ENCODE assay signal across 8 mouse cellular contexts in the genomic region with DNA sequence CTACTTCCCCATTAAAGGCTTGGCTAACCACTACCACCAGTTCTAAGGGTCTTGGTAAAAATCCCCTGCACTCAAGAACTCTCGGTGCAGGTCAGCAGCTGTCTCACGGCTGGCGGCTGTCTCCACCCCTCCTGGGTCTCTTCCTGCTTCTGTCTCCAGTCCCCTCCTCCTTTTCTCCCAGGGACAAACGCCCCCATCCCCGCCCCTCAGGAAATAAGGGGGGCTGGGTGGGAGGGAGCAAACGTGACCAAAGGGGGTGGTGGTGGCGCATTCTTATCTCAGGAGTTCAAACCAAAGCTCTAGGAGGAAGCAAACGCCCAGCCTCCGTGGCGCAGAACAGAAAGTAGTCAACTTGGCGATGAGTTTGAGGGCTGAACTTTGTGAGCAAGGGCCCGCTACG. TPM values are rescaled to one million over a fixed set of nuclear protein-coding genes. Genes with fewer than 3 reads are reported as not detected.
DNase-seq lines count a peak whose midpoint lies in the region; ATAC-seq and TF ChIP-seq lines count a peak whose summit lies in the region.

No protein-coding gene starts in this region.

- peak; percentile 42 for DNase-seq in gastrocnemius, adult 18-20 months (ENCODE audit: low spot score)
- no peak for DNase-seq in gastrocnemius, postnatal 10 days
- DNase-seq in embryo, embryonic 10.5 days (ENCODE audit: low spot score): peak; percentile 82
- DNase-seq in lung, postnatal 25 days (ENCODE audit: low spot score): peak; percentile 87
- DNase-seq in spleen, adult 2 months (ENCODE audit: low read depth in 1 of 2, low spot score in 2 of 2): peak; percentile 73 to 77
- no peak for DNase-seq in layer of hippocampus, adult 11-12 months (ENCODE audit: low spot score)

- peak overlapping the region; percentile 83 for H3K9ac ChIP-seq in heart, embryonic 11.5 days (ENCODE audit: low read depth, low read length)
- H3K9ac ChIP-seq in kidney, embryonic 14.5 days (ENCODE audit: low read depth, low read length): peak overlapping the region; percentile 76; the same call in 1 of the 2 replicates

- H3K36me3 ChIP-seq in heart, embryonic 11.5 days (ENCODE audit: control insufficient read depth, insufficient read depth, low read length): no peaks in the 10 kb centered on the region
- no peaks in the 10 kb centered on the region for H3K36me3 ChIP-seq in kidney, embryonic 14.5 days (ENCODE audit: control insufficient read depth, insufficient read depth, low read length)
- no peaks in the 10 kb centered on the region for H3K36me3 ChIP-seq in spleen, adult 2 months (ENCODE audit: control insufficient read depth, insufficient read depth, low read length)

- H3K27ac ChIP-seq in heart, embryonic 11.5 days (ENCODE audit: low read depth, low read length): peak overlapping the region; percentile 89
- H3K27ac ChIP-seq in kidney, embryonic 14.5 days (ENCODE audit: low read depth, low read length): peak overlapping the region; percentile 94
- H3K27ac ChIP-seq in spleen, adult 2 months (ENCODE audit: insufficient read depth, low read length): peak overlapping the region; percentile 82

- H3K4me2 ChIP-seq in heart, embryonic 11.5 days: peak overlapping the region; percentile 98
- peak overlapping the region; percentile 88 for H3K4me2 ChIP-seq in kidney, embryonic 14.5 days (replicated peaks; ENCODE audit: low read depth, low read length)

- TF ChIP-seq CTCF in spleen, adult 2 months (IDR thresholded peaks at IDR 0.05; ENCODE audit: extremely low read depth, insufficient read depth, insufficient read length, insufficient replicate concordance): no peak

- TF ChIP-seq POLR2A in spleen, adult 2 months (IDR thresholded peaks at IDR 0.05; ENCODE audit: low read depth, low read length): peak; percentile 46; the same call in 1 of the 2 replicates

- H3K27me3 ChIP-seq in heart, embryonic 11.5 days (ENCODE audit: control insufficient read depth, insufficient read depth, low read length): peaks cover 15% of the 10 kb centered on the region
- H3K27me3 ChIP-seq in kidney, embryonic 14.5 days (ENCODE audit: control insufficient read depth, insufficient read depth, low read length): no peaks in the 10 kb centered on the region; the same call in 1 of the 2 replicates
- H3K27me3 ChIP-seq in spleen, adult 2 months (ENCODE audit: control insufficient read depth, insufficient read depth, low read length): no peaks in the 10 kb centered on the region

- peaks cover 16% of the 10 kb centered on the region for H3K4me1 ChIP-seq in heart, embryonic 11.5 days (ENCODE audit: control insufficient read depth, insufficient read depth, low read length)
- H3K4me1 ChIP-seq in kidney, embryonic 14.5 days (ENCODE audit: control insufficient read depth, insufficient read depth, low read length): peaks cover 36% of the 10 kb centered on the region; the same call in 1 of the 2 replicates
- H3K4me1 ChIP-seq in spleen, adult 2 months (ENCODE audit: control insufficient read depth, insufficient read depth, insufficient read length): peaks cover 35% of the 10 kb centered on the region

- ATAC-seq in heart, embryonic 11.5 days (replicated peaks; ENCODE audit: insufficient number of reproducible peaks, low FRiP score, low TSS enrichment): peak; percentile 40; the same call in 1 of the 2 replicates
- ATAC-seq in kidney, embryonic 14.5 days (ENCODE audit: low FRiP score, low TSS enrichment): peak; percentile 62

- 0% methylated on average over 13 of the region's 13 CpGs for WGBS in heart, embryonic 11.5 days (ENCODE audit: insufficient replicate concordance)
- under 1% methylated on average over 13 of the region's 13 CpGs for WGBS in kidney, embryonic 14.5 days
- under 1% methylated on average over 13 of the region's 13 CpGs for WGBS in spleen, adult 2 months

- peak overlapping the region; percentile 59 for H3K4me3 ChIP-seq in heart, embryonic 11.5 days (ENCODE audit: low read depth, low read length)
- H3K4me3 ChIP-seq in kidney, embryonic 14.5 days (ENCODE audit: low read length): peak overlapping the region; percentile 55
- peak overlapping the region; percentile 66; the same call in 1 of the 2 replicates for H3K4me3 ChIP-seq in spleen, adult 2 months (ENCODE audit: extremely low read depth, insufficient read depth, insufficient read length)

- H3K9me3 ChIP-seq in heart, embryonic 11.5 days (replicated peaks; ENCODE audit: control insufficient read depth, low read length): no peaks in the 10 kb centered on the region
- no peaks in the 10 kb centered on the region for H3K9me3 ChIP-seq in kidney, embryonic 14.5 days (ENCODE audit: control insufficient read depth, low read length)

RNA-seq across cellular contexts. Expression of a gene that starts 0.9 kb away (rescaled TPM):
- 1 to 10 TPM; 1.4 to 2.2 TPM for total RNA-seq in gastrocnemius, adult 18-20 months (2021)
- 1 to 10 TPM; 6.3 to 7.2 TPM for total RNA-seq in gastrocnemius, postnatal 10 days (2021)
- 2.1 and 2.2 TPM in 2 replicates for polyA plus RNA-seq in heart, embryonic 11.5 days (2014; fragmentation: Nextera tagmentation; extraction: Ambion mirVana)
- polyA plus RNA-seq in kidney, embryonic 14.5 days (2014; fragmentation: Nextera tagmentation; extraction: Ambion mirVana): 5.3 and 9.9 TPM in 2 replicates
- polyA plus RNA-seq in spleen, adult 2 months (2012; rRNA removed): 50.9 and 61.4 TPM in 2 replicates

RNA-seq across cellular contexts. Expression of a gene that starts 27.4 kb away (rescaled TPM):
- 10 to 100 TPM; 18.0 to 20.0 TPM for total RNA-seq in gastrocnemius, adult 18-20 months (2021)
- 10 to 100 TPM; 26.5 to 30.5 TPM for total RNA-seq in gastrocnemius, postnatal 10 days (2021)
- 11.0 and 11.4 TPM in 2 replicates for polyA plus RNA-seq in heart, embryonic 11.5 days (2014; fragmentation: Nextera tagmentation; extraction: Ambion mirVana)
- 11.1 and 16.0 TPM in 2 replicates for polyA plus RNA-seq in kidney, embryonic 14.5 days (2014; fragmentation: Nextera tagmentation; extraction: Ambion mirVana)
- polyA plus RNA-seq in spleen, adult 2 months (2012; rRNA removed): 50.3 and 67.8 TPM in 2 replicates

Comparison
In these comparisons a context has a peak if more than half of its experiments do, and no peak if none do; other contexts are left out.
1. DNase-seq: peak in gastrocnemius, adult 18-20 months (single experiment), embryo, embryonic 10.5 days (single experiment), lung, postnatal 25 days (single experiment) and spleen, adult 2 months (2 of 2); none in gastrocnemius, postnatal 10 days (single experiment) and layer of hippocampus, adult 11-12 months (single experiment).
2. Peak in every context shown above with its lines, with median percentiles within 50 percentile points of each other: H3K27ac ChIP-seq and H3K4me3 ChIP-seq.